Mouse (Mus musculus) liver, adult 2 months (tissue): ENCODE results near the gene 2810408A11Rik. TPM values are rescaled to one million over a fixed set of nuclear protein-coding genes. Genes with fewer than 3 reads are reported as not detected.

Experiments
- DNase-seq: peaks from one replicate; pipeline ENCODE4 v3.0.0-alpha.2; 2011; ENCODE audit warnings: low read depth, low spot score; ENCODE audit errors: extremely low read depth
- H3K27ac ChIP-seq: fragments of 200-500 bp; replicated peaks from 2 replicates; pipeline ENCODE4 v1.5.1; 2012; ENCODE audit warnings: low read depth, mild to moderate bottlenecking, control low read depth, inconsistent platforms, low read length; ENCODE audit not compliant: insufficient read depth
- H3K27me3 ChIP-seq: fragments of 200-500 bp; 2 replicates; pipeline ENCODE4 v1.6.1; 2012; ENCODE audit warnings: mild to moderate bottlenecking, moderate library complexity, low read length, inconsistent platforms; ENCODE audit not compliant: control insufficient read depth, insufficient read depth
- H3K36me3 ChIP-seq: fragments of 200-500 bp; 2 replicates; pipeline ENCODE4 v1.6.1; 2012; ENCODE audit warnings: low read length, inconsistent platforms; ENCODE audit not compliant: control insufficient read depth, insufficient read depth
- H3K4me1 ChIP-seq: fragments of 200-500 bp; 2 replicates; pipeline ENCODE4 v1.6.1; 2011; ENCODE audit warnings: low read length; ENCODE audit not compliant: control insufficient read depth, insufficient read depth
- H3K4me3 ChIP-seq: fragments of 200-500 bp; 2 replicates; pipeline ENCODE4 v1.5.1; 2011; ENCODE audit warnings: low read depth, mild to moderate bottlenecking, control low read depth, low read length, moderate library complexity; ENCODE audit not compliant: insufficient read depth
- H3K79me2 ChIP-seq: fragments of 200-500 bp; 2 replicates; pipeline ENCODE4 v1.6.1; 2012; ENCODE audit warnings: inconsistent platforms, mild to moderate bottlenecking, low read length, moderate library complexity; ENCODE audit not compliant: control insufficient read depth, insufficient read depth
- H3K9ac ChIP-seq: fragments of 200-500 bp; 2 replicates; pipeline ENCODE4 v1.6.1; 2012; ENCODE audit warnings: low read depth, mild to moderate bottlenecking, control low read depth, inconsistent platforms, low read length
- CTCF ChIP-seq: fragments of 200-500 bp; IDR thresholded peaks from 2 replicates; pipeline ENCODE4 v1.5.1; 2011; ENCODE audit warnings: low read depth, low read length, control low read depth
- POLR2A ChIP-seq: fragments of 200-500 bp; IDR thresholded peaks from 2 replicates; pipeline ENCODE4 v1.6.1; 2011; ENCODE audit warnings: low read length, control low read depth; ENCODE audit not compliant: insufficient read depth; ENCODE audit errors: extremely low read depth
- WGBS: fragments of 180-500 bp; shearing (Covaris S2); methylation state at CpG from one replicate; pipeline ENCODE4 v1.1.7; 2018; 5-methylcytosine and 5-hydroxymethylcytosine counted together
- polyA plus RNA-seq: library from polyadenylated mRNA; depleted of rRNA; stranded (reverse); fragments of >200 nt; gene quantifications from 2 replicates; pipeline ENCODE4 v1.2.3, GENCODE M21; 2012; rRNA removed
- total RNA-seq: library from RNA; depleted of rRNA; stranded (reverse); fragments of >200 nt; gene quantifications from 2 replicates; pipeline ENCODE4 v1.2.3, GENCODE M21; 2014; rRNA removed

The 2810408A11Rik gene
- total and polyA plus RNA-seq, 2 experiments = 0.06 to 0.18 TPM

DNA sequence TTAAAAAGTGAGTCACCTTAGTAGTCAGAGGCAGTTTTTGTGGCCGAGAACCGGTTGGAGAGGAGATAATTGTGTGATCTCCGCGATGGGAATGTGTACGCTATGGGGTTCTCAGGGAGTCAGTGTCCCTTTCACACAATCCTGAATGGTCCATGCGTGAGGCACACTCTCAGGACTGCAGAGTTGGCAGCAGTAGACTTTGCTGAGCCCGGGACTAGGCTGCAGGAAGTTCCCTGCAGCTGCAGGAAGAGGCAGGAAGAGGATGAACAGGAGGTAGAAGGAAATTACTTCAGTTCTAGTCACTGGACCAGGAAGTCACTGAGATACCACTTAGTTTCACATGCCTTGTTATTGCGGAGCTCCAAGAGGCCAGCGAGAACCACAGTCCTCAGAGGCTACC is 51.7 kb downstream of the 2810408A11Rik start:
- Histone ChIP-seq H3K36me3 (no peaks in the 10 kb centered on the region; the same call in 1 of the 2 replicates), H3K27me3 (no peaks in the 10 kb centered on the region), H3K9ac (no peak overlapping the region), H3K4me1 (peaks cover 8% of the 10 kb centered on the region), H3K4me3 (no peak overlapping the region), H3K79me2 (no peaks in the 10 kb centered on the region), H3K27ac (0 out of 2 replicates have a peak overlapping the region, but pooled peaks have one; percentile 17)
- DNase-seq = no peak
- no peak for TF ChIP-seq POLR2A
- WGBS = 78% methylated on average over 9 of the region's 9 CpGs

DNA sequence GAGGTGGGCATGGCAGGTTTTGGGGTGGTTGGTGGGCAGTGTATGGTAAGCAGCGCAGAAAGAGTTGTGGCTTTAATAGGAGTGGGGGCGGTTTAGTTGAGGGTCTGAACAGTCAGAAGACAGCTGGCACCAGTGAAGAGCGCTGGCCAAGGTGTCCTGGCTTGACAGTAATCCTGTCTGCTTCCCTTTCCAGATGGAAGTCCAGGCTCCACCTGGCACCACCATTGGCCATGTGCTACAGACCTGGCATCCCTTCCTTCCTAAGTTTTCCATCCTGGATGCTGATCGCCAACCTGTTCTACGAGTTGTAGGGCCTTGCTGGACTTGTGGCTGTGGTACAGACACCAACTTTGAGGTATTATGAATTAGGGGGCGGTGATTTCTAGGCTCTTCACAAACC is 52.8 kb downstream of the 2810408A11Rik start:
- no peak for DNase-seq
- Histone ChIP-seq H3K4me1 (peaks cover 8% of the 10 kb centered on the region), H3K27ac (no peak overlapping the region), H3K9ac (no peak overlapping the region), H3K79me2 (no peaks in the 10 kb centered on the region), H3K36me3 (no peaks in the 10 kb centered on the region; the same call in 1 of the 2 replicates), H3K27me3 (no peaks in the 10 kb centered on the region), H3K4me3 (no peak overlapping the region)
- no peak for TF ChIP-seq POLR2A
- TF ChIP-seq CTCF = no peak
- over 99% methylated on average over 6 of the region's 6 CpGs for WGBS

Other genes with a start within 250 kb of the 2810408A11Rik start
Only the 30 nearest of the 40 such genes appear.
- gene Polr2a, start 142.3 kb downstream of the 2810408A11Rik start, total RNA-seq = 10.0 and 12.6 TPM in 2 replicates
- 9.9 and 10.6 TPM in 2 replicates for gene Polr2a, start 142.3 kb downstream of the 2810408A11Rik start, polyA plus RNA-seq
- gene Slc35g3, start 139.0 kb downstream of the 2810408A11Rik start, total RNA-seq = not detected in 2 replicates
- not detected in 2 replicates for gene Slc35g3, start 139.0 kb downstream of the 2810408A11Rik start, polyA plus RNA-seq
- gene Zbtb4, start 135.1 kb downstream of the 2810408A11Rik start, total RNA-seq = 2.6 and 4.4 TPM in 2 replicates
- gene Zbtb4, start 135.1 kb downstream of the 2810408A11Rik start, polyA plus RNA-seq = 8.2 and 9.7 TPM in 2 replicates
- gene Chrnb1, start 105.0 kb downstream of the 2810408A11Rik start, total RNA-seq = 0.46 and 0.54 TPM in 2 replicates
- 0.28 and 0.35 TPM in 2 replicates for gene Chrnb1, start 105.0 kb downstream of the 2810408A11Rik start, polyA plus RNA-seq
- gene Fgf11, start 99.1 kb downstream of the 2810408A11Rik start, total RNA-seq = 0.18 and 0.20 TPM in 2 replicates
- 0.33 and 0.34 TPM in 2 replicates for gene Fgf11, start 99.1 kb downstream of the 2810408A11Rik start, polyA plus RNA-seq
- 2.3 and 2.4 TPM in 2 replicates for gene Tmem102, start 95.4 kb downstream of the 2810408A11Rik start, total RNA-seq
- 13.5 and 15.7 TPM in 2 replicates for gene Tmem102, start 95.4 kb downstream of the 2810408A11Rik start, polyA plus RNA-seq
- not detected in 2 replicates for gene Gm39566, start 85.7 kb downstream of the 2810408A11Rik start, total RNA-seq
- gene Gm39566, start 85.7 kb downstream of the 2810408A11Rik start, polyA plus RNA-seq = not detected in 2 replicates
- not detected in 2 replicates for gene Spem2, start 82.5 kb downstream of the 2810408A11Rik start, total RNA-seq
- not detected in 2 replicates for gene Spem2, start 82.5 kb downstream of the 2810408A11Rik start, polyA plus RNA-seq
- gene Spem1, start 78.8 kb downstream of the 2810408A11Rik start, total RNA-seq = not detected in 2 replicates
- gene Spem1, start 78.8 kb downstream of the 2810408A11Rik start, polyA plus RNA-seq = 0.09 TPM in 1 of 2 replicates, not detected in the other
- gene Nlgn2, start 63.2 kb downstream of the 2810408A11Rik start, total RNA-seq = 0.18 and 0.34 TPM in 2 replicates
- 0.93 and 1.9 TPM in 2 replicates for gene Nlgn2, start 63.2 kb downstream of the 2810408A11Rik start, polyA plus RNA-seq
- gene Tmem256, start 62.5 kb downstream of the 2810408A11Rik start, total RNA-seq = 326 and 353 TPM in 2 replicates
- 284 and 370 TPM in 2 replicates for gene Tmem256, start 62.5 kb downstream of the 2810408A11Rik start, polyA plus RNA-seq
- gene Plscr3, start 54.6 kb downstream of the 2810408A11Rik start, total RNA-seq = 1.5 and 2.6 TPM in 2 replicates
- 18.5 and 19.3 TPM in 2 replicates for gene Plscr3, start 54.6 kb downstream of the 2810408A11Rik start, polyA plus RNA-seq
- gene Tnk1, start 42.3 kb downstream of the 2810408A11Rik start, total RNA-seq = 0.07 and 0.18 TPM in 2 replicates
- 0.17 TPM in 2 replicates for gene Tnk1, start 42.3 kb downstream of the 2810408A11Rik start, polyA plus RNA-seq
- not detected in 2 replicates for gene Tmem95, start 23.0 kb downstream of the 2810408A11Rik start, total RNA-seq
- gene Tmem95, start 23.0 kb downstream of the 2810408A11Rik start, polyA plus RNA-seq = not detected in 2 replicates
- 0.65 and 1.0 TPM in 2 replicates for gene Kctd11, start 19.6 kb downstream of the 2810408A11Rik start, total RNA-seq
- 0.68 and 1.6 TPM in 2 replicates for gene Kctd11, start 19.6 kb downstream of the 2810408A11Rik start, polyA plus RNA-seq
- 1.2 and 1.9 TPM in 2 replicates for gene Acap1, start 5.4 kb downstream of the 2810408A11Rik start, total RNA-seq
- gene Acap1, start 5.4 kb downstream of the 2810408A11Rik start, polyA plus RNA-seq = 2.3 and 3.3 TPM in 2 replicates
- 10.1 and 14.0 TPM in 2 replicates for gene Neurl4, start 85 bp upstream of the 2810408A11Rik start, total RNA-seq
- gene Neurl4, start 85 bp upstream of the 2810408A11Rik start, polyA plus RNA-seq = 12.6 and 20.7 TPM in 2 replicates
- gene Gps2, start 12.9 kb upstream of the 2810408A11Rik start, total RNA-seq = 7.0 and 8.5 TPM in 2 replicates
- 32.3 and 41.0 TPM in 2 replicates for gene Gps2, start 12.9 kb upstream of the 2810408A11Rik start, polyA plus RNA-seq
- gene Eif5a, start 21.0 kb upstream of the 2810408A11Rik start, total RNA-seq = 321 and 404 TPM in 2 replicates
- gene Eif5a, start 21.0 kb upstream of the 2810408A11Rik start, polyA plus RNA-seq = 374 and 408 TPM in 2 replicates
- not detected in 2 replicates for gene Ybx2, start 34.8 kb upstream of the 2810408A11Rik start, total RNA-seq
- gene Ybx2, start 34.8 kb upstream of the 2810408A11Rik start, polyA plus RNA-seq = 0.20 TPM in 1 of 2 replicates, not detected in the other
- 0.60 and 0.83 TPM in 2 replicates for gene Slc2a4, start 47.2 kb upstream of the 2810408A11Rik start, total RNA-seq
- 0.39 and 0.58 TPM in 2 replicates for gene Slc2a4, start 47.2 kb upstream of the 2810408A11Rik start, polyA plus RNA-seq
- gene Cldn7, start 63.8 kb upstream of the 2810408A11Rik start, total RNA-seq = 0.20 and 0.37 TPM in 2 replicates
- 0.26 and 0.46 TPM in 2 replicates for gene Cldn7, start 63.8 kb upstream of the 2810408A11Rik start, polyA plus RNA-seq
- 6.6 and 13.4 TPM in 2 replicates for gene Ctdnep1, start 80.2 kb upstream of the 2810408A11Rik start, total RNA-seq
- 39.1 and 45.3 TPM in 2 replicates for gene Ctdnep1, start 80.2 kb upstream of the 2810408A11Rik start, polyA plus RNA-seq
- 19.5 and 21.3 TPM in 2 replicates for gene Elp5, start 81.5 kb upstream of the 2810408A11Rik start, total RNA-seq
- gene Elp5, start 81.5 kb upstream of the 2810408A11Rik start, polyA plus RNA-seq = 30.8 and 33.7 TPM in 2 replicates
- 175 and 176 TPM in 2 replicates for gene Gabarap, start 90.2 kb upstream of the 2810408A11Rik start, total RNA-seq
- gene Gabarap, start 90.2 kb upstream of the 2810408A11Rik start, polyA plus RNA-seq = 430 and 476 TPM in 2 replicates
- gene Phf23, start 94.8 kb upstream of the 2810408A11Rik start, total RNA-seq = 8.0 and 8.5 TPM in 2 replicates
- gene Phf23, start 94.8 kb upstream of the 2810408A11Rik start, polyA plus RNA-seq = 8.8 and 12.1 TPM in 2 replicates
- gene Dvl2, start 99.6 kb upstream of the 2810408A11Rik start, total RNA-seq = 2.8 TPM in 2 replicates
- gene Dvl2, start 99.6 kb upstream of the 2810408A11Rik start, polyA plus RNA-seq = 3.7 and 4.5 TPM in 2 replicates
- 314 and 344 TPM in 2 replicates for gene Acadvl, start 114.4 kb upstream of the 2810408A11Rik start, total RNA-seq
- 302 and 314 TPM in 2 replicates for gene Acadvl, start 114.4 kb upstream of the 2810408A11Rik start, polyA plus RNA-seq
- 0.37 and 1.0 TPM in 2 replicates for gene Dlg4, start 116.0 kb upstream of the 2810408A11Rik start, total RNA-seq
- gene Dlg4, start 116.0 kb upstream of the 2810408A11Rik start, polyA plus RNA-seq = 1.1 and 1.3 TPM in 2 replicates
- gene Asgr1, start 153.1 kb upstream of the 2810408A11Rik start, total RNA-seq = 531 and 680 TPM in 2 replicates
- 730 and 786 TPM in 2 replicates for gene Asgr1, start 153.1 kb upstream of the 2810408A11Rik start, polyA plus RNA-seq